Mouse (Mus musculus): Measurements from ENCODE around the gene Antxr2. TPM values are rescaled to one million over a fixed set of nuclear protein-coding genes. Genes with fewer than 3 reads are reported as not detected.

Antxr2 gene
- polyA plus RNA-seq, 1 experiment from 2014 or later: 28.6 TPM

DNA sequence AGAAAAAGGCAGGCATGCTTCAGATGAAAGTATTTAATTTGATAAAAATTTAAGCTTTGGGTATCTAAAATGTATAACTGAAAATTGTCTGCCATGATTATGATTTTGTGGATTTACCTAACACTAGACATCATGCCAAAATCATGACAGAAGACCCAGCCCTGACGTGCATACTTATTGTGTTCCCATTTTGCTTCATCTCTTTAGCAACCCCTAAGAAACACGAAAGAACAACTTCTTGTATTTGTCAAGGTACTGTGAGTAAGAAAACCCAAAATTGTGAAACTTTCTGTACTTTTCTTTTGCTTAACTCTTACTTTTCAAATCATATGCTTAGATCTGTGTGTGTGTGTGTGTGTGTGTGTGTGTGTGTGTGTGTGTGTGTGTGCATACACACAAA lies 6.3 kb downstream of the Antxr2 start:
- H3K4me2 ChIP-seq: no peak overlapping the region
- no peaks in the 10 kb centered on the region for H3K27me3 ChIP-seq
- H3K9me3 ChIP-seq: no peaks in the 10 kb centered on the region
- H3K4me1 ChIP-seq: peaks cover 10% of the 10 kb centered on the region
- no peak overlapping the region for H3K4me3 ChIP-seq
- 93% methylated on average over 2 of the region's 2 CpGs for WGBS
- no peak for ATAC-seq (ENCODE audit: insufficient number of reproducible peaks, low FRiP score, low TSS enrichment, low read depth)
- no peak overlapping the region for H3K27ac ChIP-seq
- no peak overlapping the region for H3K9ac ChIP-seq
- H3K36me3 ChIP-seq: peaks cover 30% of the 10 kb centered on the region

DNA sequence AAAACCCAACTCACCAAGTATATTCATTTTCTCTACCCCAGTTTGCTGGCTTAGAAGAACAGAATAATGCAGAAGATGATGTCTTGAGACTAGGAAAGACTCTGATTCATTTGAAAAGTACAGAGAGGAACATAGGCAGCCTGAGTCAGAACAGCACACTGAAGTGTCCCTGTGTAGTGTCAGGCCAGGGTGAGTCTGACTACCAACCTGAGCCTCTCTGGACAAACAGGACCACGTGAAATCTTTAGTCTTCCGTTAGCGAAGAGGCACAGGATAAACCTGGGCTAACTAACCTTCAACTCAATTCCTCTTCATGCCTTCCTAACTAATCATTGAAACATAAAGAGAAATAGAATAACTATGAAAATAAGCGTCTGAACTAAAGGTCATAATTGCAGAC lies 9.3 kb downstream of the Antxr2 start:
- Histone ChIP-seq H3K4me1 (no peaks in the 10 kb centered on the region), H3K9me3 (no peaks in the 10 kb centered on the region), H3K9ac (no peak overlapping the region), H3K4me3 (no peak overlapping the region), H3K27ac (no peak overlapping the region), H3K27me3 (no peaks in the 10 kb centered on the region), H3K4me2 (no peak overlapping the region), H3K36me3 (peaks cover 33% of the 10 kb centered on the region)
- no peak for ATAC-seq (ENCODE audit: insufficient number of reproducible peaks, low FRiP score, low TSS enrichment, low read depth)
- WGBS: 87% methylated on average over 4 of the region's 4 CpGs

DNA sequence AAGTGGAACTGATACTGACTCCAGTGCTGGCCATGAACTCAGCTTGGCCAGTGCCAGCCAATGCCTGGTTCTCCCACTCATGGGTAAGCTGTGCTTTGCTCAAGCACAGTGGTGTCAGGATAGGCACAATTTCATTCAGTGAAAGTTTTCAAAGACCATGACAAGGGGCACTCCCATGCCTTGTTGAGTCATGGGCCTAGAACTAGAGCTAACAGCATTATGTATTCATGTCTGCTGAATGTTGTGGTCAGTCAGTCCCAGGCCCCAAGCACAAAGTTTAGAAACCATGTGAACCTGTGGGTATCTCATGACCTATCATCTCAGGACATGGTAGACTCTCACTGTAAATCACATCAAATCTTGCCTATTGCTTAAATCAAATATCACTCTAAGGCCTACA lies 10.2 kb downstream of the Antxr2 start:
- H3K4me1 ChIP-seq: no peaks in the 10 kb centered on the region
- no peaks in the 10 kb centered on the region for H3K27me3 ChIP-seq
- no peak overlapping the region for H3K27ac ChIP-seq
- H3K9me3 ChIP-seq: no peaks in the 10 kb centered on the region
- no peak for ATAC-seq (ENCODE audit: insufficient number of reproducible peaks, low FRiP score, low TSS enrichment, low read depth)
- H3K36me3 ChIP-seq: peaks cover 30% of the 10 kb centered on the region
- H3K4me2 ChIP-seq: no peak overlapping the region
- no peak overlapping the region for H3K9ac ChIP-seq
- H3K4me3 ChIP-seq: no peak overlapping the region

DNA sequence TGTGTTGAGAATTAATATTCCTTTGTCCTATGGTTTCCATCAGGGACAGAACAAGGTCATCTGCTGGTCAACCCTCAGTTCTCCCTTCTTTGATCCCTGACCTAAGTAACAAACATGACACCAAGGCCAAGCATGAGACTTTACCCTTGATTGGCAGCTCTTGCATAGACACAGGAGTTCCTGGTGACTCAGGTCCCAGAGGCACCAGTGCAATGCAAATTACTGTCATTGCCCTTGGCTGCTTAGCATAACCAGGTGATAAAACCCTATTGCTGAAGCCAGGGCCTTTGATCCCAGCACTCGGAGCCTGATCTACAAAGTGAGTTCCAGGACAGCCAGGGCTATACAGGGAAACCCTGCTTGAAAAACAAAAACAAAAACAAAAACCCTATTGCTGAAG lies 11.4 kb downstream of the Antxr2 start:
- no peak overlapping the region for H3K9ac ChIP-seq
- H3K27me3 ChIP-seq: no peaks in the 10 kb centered on the region
- H3K9me3 ChIP-seq: no peaks in the 10 kb centered on the region
- no peak overlapping the region for H3K27ac ChIP-seq
- no peak overlapping the region for H3K4me2 ChIP-seq
- ATAC-seq (ENCODE audit: insufficient number of reproducible peaks, low FRiP score, low TSS enrichment, low read depth): no peak
- H3K4me3 ChIP-seq: no peak overlapping the region
- peaks cover 21% of the 10 kb centered on the region for H3K36me3 ChIP-seq
- H3K4me1 ChIP-seq: no peaks in the 10 kb centered on the region
- 51% methylated on average over 1 of the region's 1 CpGs for WGBS

DNA sequence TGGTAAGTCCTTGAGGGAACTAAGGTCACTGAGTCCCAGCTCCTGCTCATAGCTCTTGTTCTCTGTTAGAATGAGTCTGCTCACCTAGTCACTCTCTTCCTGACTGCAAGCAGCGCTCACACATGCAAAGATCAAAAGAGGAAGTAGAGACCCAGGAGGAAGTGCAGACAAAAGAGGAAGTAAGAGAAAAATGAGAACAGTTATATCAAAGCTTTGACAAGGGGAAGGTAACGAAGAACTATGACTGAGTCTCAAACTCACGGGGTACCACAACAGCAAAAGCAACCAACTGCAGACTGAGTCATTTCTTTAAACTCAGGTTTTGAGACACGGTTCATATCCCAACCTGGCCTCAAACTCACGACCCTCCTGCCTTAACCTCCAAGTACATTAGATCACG lies 12.7 kb downstream of the Antxr2 start:
- peaks cover 21% of the 10 kb centered on the region for H3K36me3 ChIP-seq
- no peak for ATAC-seq (ENCODE audit: insufficient number of reproducible peaks, low FRiP score, low TSS enrichment, low read depth)
- WGBS: 80% methylated on average over 6 of the region's 6 CpGs

DNA sequence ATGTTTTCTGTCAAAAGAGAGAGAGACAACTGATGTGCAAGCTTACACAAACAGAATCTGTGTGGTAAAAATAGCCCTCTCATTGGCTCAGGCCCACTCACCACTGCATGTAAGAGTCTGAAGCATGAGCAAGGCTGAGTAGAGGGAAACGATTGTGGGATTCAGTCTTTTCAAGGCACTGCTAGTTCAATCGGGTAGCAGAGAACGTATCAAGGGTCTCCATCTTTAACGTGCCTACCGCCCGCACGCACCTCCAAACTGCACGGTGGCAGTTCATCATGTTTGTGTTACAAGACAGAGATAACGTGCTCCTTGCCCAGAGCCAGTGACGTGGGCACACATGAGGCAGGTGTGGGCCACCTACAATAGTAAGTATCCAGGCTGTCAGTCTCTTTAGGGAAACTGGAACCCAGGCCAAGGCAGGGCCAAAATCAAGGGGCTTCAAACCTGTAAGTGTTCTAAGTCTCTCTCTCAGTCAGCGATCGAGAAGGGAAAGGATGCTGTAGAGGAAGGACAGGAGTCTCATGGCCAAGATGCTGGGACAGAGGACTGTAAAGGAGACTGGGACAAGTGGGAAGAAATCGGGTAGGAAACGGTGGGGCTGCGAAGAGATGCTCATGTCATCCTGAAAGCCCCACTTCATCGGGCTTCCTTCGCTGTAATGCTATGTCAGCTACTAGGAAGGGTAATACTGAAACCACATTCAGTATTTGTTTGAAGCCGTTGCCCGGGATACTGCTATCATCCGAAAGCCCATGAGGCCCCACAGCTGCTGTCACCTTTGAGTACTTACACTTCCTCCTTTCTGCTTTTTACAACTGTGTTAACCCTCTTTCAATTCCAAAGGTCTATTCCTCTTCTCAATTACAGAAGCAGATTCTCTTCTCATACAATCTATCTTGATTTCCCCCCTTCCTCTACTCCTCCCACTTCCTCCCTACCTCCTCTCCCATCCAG lies 14.3 kb downstream of the Antxr2 start:
- Histone ChIP-seq H3K4me2 (no peak overlapping the region), H3K9me3 (no peaks in the 10 kb centered on the region), H3K27ac (no peak overlapping the region), H3K36me3 (peaks cover 19% of the 10 kb centered on the region), H3K4me3 (no peak overlapping the region), H3K9ac (no peak overlapping the region), H3K4me1 (no peaks in the 10 kb centered on the region), H3K27me3 (no peaks in the 10 kb centered on the region)
- 90% methylated on average over 20 of the region's 20 CpGs for WGBS
- no peak; the same call in 1 of the 2 replicates for ATAC-seq (ENCODE audit: insufficient number of reproducible peaks, low FRiP score, low TSS enrichment, low read depth)

More for the DNA sequence above, 12.7 kb downstream of the Antxr2 start:
- Histone ChIP-seq H3K27me3 (no peaks in the 10 kb centered on the region), H3K27ac (no peak overlapping the region), H3K9me3 (no peaks in the 10 kb centered on the region), H3K4me2 (no peak overlapping the region), H3K4me1 (no peaks in the 10 kb centered on the region), H3K4me3 (no peak overlapping the region), H3K9ac (no peak overlapping the region)

DNA sequence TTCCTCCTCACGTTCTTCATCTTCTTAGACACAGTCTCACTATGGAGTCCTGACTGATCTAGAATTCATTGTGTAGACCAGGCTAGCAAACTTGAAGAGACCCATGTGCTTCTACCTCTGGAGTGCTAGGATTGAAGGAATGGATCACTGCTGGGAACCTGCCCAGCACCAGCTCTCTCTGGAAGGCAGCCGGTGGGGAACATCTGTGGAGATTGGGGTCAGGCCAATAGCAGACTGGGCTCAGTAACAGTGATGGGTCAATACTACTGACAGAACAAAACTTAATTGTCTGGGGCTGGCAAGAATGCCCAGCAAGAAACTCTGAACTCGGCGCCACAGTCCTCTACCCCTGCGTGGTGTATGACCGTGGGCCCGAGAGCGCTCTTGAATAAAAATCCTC lies 25.1 kb downstream of the Antxr2 start:
- Histone ChIP-seq H3K9ac (no peak overlapping the region), H3K9me3 (no peaks in the 10 kb centered on the region), H3K36me3 (peaks cover 11% of the 10 kb centered on the region; the same call in 1 of the 2 replicates), H3K4me1 (no peaks in the 10 kb centered on the region), H3K27me3 (no peaks in the 10 kb centered on the region), H3K4me3 (no peak overlapping the region), H3K27ac (no peak overlapping the region), H3K4me2 (no peak overlapping the region)
- ATAC-seq (ENCODE audit: insufficient number of reproducible peaks, low FRiP score, low TSS enrichment, low read depth): no peak
- 95% methylated on average over 8 of the region's 8 CpGs for WGBS

DNA sequence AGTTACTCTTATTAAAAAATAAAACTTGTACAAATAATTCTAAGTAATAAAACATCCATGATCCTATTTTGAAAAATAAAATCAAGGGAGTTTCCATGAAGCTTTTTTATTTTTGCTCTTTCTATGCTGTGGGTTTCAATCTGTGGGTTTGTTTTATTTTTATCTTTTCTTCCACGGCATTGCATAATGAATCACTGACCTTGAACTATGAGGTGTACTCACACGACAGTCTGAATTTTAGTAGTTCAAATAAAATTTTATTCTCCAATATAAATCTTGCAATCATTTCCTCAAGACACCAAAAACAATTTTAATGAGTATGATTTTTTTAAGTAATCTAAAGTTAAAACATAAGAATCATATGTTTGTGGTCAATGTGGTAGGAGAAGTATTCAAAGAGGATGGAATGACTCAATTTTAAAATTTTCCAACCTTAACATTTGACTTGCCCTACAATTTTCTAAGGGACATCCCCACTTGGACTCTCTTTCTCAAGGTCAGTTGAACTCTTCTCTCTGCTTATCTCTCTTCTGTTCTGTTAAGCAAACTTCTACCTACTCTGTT lies 31.5 kb downstream of the Antxr2 start:
- Histone ChIP-seq H3K36me3 (peaks cover 13% of the 10 kb centered on the region; the same call in 1 of the 2 replicates), H3K27ac (no peak overlapping the region), H3K9me3 (no peaks in the 10 kb centered on the region), H3K4me2 (no peak overlapping the region), H3K4me3 (no peak overlapping the region), H3K9ac (no peak overlapping the region), H3K27me3 (no peaks in the 10 kb centered on the region), H3K4me1 (no peaks in the 10 kb centered on the region)
- WGBS: 37% methylated on average over 2 of the region's 2 CpGs
- ATAC-seq (ENCODE audit: insufficient number of reproducible peaks, low FRiP score, low TSS enrichment, low read depth): no peak

DNA sequence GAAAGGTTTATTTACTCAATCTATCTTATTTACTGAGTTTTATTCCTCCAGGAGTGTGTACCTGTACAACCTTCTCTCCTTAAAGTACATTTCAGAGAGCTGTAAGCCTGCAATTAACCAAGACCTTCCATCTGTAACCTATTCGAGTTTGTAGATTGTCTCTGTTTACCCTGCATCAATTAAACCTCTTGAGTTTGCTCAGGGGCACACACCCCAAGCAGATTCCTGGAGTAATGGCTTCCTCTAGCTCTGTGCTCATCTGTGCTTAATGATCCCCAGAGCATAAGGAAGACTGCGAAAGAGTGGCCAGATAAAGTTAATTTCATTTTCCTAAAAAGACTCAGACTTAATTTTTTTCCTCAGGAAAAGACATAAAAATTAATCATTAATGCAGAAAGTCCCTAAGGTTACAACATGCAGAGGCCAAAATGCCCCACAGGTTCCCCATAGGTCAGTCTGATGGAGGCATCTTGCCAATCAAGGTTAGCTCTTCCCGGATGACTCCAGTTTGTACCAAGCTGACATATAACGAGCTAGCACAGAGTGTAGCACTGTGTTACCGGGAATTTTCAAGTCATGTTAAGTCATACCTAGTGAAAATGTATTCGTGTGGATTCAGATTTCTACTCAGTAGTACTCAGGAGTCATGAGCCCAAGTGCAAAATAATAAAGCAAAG lies 34.2 kb downstream of the Antxr2 start:
- 38% methylated on average over 6 of the region's 6 CpGs for WGBS
- no peak overlapping the region for H3K27ac ChIP-seq
- no peak for ATAC-seq (ENCODE audit: insufficient number of reproducible peaks, low FRiP score, low TSS enrichment, low read depth)
- no peaks in the 10 kb centered on the region for H3K4me1 ChIP-seq
- peaks cover 7% of the 10 kb centered on the region; the same call in 1 of the 2 replicates for H3K36me3 ChIP-seq
- no peaks in the 10 kb centered on the region for H3K9me3 ChIP-seq
- no peak overlapping the region for H3K9ac ChIP-seq
- H3K4me3 ChIP-seq: no peak overlapping the region
- H3K4me2 ChIP-seq: no peak overlapping the region
- H3K27me3 ChIP-seq: no peaks in the 10 kb centered on the region

DNA sequence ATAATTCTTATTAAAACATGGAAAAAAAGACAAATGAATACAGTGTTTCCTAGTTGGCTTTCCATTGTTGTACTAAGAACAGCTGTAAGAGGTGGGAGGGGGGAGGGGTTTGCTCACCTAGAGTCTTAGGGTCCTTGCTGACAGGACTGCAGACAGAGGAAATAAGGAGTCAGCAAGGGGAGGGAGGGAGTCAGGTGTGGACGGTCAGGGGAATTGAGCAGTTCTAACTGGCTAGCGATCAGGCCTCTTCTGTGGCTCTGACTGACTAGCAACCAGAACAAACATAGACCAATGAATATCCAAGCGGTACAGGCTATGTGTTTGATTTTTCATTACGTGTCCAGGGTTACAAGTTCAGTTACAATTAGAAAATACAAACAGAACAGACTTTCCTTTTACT lies 35.0 kb downstream of the Antxr2 start:
- H3K4me1 ChIP-seq: no peaks in the 10 kb centered on the region
- H3K4me3 ChIP-seq: no peak overlapping the region
- no peaks in the 10 kb centered on the region for H3K27me3 ChIP-seq
- H3K27ac ChIP-seq: no peak overlapping the region
- H3K9me3 ChIP-seq: no peaks in the 10 kb centered on the region
- H3K9ac ChIP-seq: no peak overlapping the region
- no peak for ATAC-seq (ENCODE audit: insufficient number of reproducible peaks, low FRiP score, low TSS enrichment, low read depth)
- H3K4me2 ChIP-seq: no peak overlapping the region
- peaks cover 7% of the 10 kb centered on the region; the same call in 1 of the 2 replicates for H3K36me3 ChIP-seq
- 23% methylated on average over 4 of the region's 4 CpGs for WGBS

DNA sequence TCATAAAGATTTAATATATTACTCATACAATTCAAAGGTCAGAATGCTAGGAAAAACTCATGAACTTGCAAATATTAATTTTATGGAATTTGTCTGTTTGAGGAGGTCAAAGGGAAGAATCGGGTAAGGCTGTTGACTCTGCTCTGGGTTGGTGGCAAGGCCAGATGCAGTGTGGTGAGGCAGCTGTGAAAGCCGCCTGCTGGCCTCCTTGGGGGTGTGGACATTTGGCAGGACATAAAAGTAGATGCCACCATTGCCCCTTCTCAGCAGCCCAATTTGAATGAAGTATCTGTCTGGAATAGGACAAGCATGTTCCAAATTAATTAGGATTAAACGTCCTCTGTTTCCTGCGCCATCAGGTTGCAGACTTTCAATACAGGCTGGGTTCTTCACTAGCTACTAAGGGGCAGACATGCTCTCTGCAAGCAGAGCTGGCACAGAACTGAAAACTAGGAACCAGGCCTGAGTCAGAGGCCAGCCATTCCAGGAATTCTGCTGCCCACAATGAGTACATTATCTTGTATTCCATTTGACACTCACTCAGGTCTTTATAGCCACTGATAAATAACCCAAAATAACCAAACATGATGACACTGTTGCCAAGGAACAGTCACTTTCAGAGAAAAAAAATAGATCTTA lies 44.1 kb downstream of the Antxr2 start:
- no peak for ATAC-seq (ENCODE audit: insufficient number of reproducible peaks, low FRiP score, low TSS enrichment, low read depth)
- 86% methylated on average over 4 of the region's 4 CpGs for WGBS
- H3K4me2 ChIP-seq: no peak overlapping the region

More for the DNA sequence above, 44.1 kb downstream of the Antxr2 start:
- Histone ChIP-seq H3K27me3 (no peaks in the 10 kb centered on the region), H3K9me3 (no peaks in the 10 kb centered on the region), H3K4me1 (no peaks in the 10 kb centered on the region), H3K36me3 (peaks cover 9% of the 10 kb centered on the region), H3K9ac (no peak overlapping the region), H3K27ac (no peak overlapping the region), H3K4me3 (no peak overlapping the region)

Measured in limb, embryonic 15.5 days (tissue).